Mouse (Mus musculus) embryonic fibroblast, embryonic 13.5 days (primary cell): ENCODE results near the gene Sema4c. TPM values are rescaled to one million over a fixed set of nuclear protein-coding genes. Genes with fewer than 3 reads are reported as not detected.

Experiments
- H3K27ac ChIP-seq: 2 replicates; pipeline ENCODE4 v1.5.1; 2012; ENCODE audit warnings: low read length, control low read depth, inconsistent platforms; ENCODE audit not compliant: insufficient read depth
- H3K4me1 ChIP-seq: 2 replicates; pipeline ENCODE4 v1.6.1; 2011; ENCODE audit warnings: low read length; ENCODE audit not compliant: control insufficient read depth, insufficient read depth
- H3K4me3 ChIP-seq: 2 replicates; pipeline ENCODE4 v1.5.1; 2011; ENCODE audit warnings: mild to moderate bottlenecking, control low read depth, low read length; ENCODE audit not compliant: insufficient read depth
- CTCF ChIP-seq: IDR thresholded peaks from 2 replicates; pipeline ENCODE4 v1.5.1; 2011; ENCODE audit warnings: mild to moderate bottlenecking, control low read depth, low read length, moderate library complexity, borderline replicate concordance; ENCODE audit not compliant: insufficient read depth
- POLR2A ChIP-seq: IDR thresholded peaks from 2 replicates; pipeline ENCODE4 v1.6.1; 2011; ENCODE audit warnings: low read depth, mild to moderate bottlenecking, control low read depth, low read length, moderate library complexity
- polyA plus RNA-seq: library from polyadenylated mRNA; stranded (reverse); fragments of >200 nt; gene quantifications from 2 replicates; pipeline ENCODE4 v1.2.4, GENCODE M21; 2011; ENCODE audit warnings: low read depth; ENCODE audit not compliant: missing spikeins, insufficient read length

Gene Sema4c
- polyA plus RNA-seq, 1 experiment, result 20.5 TPM

DNA sequence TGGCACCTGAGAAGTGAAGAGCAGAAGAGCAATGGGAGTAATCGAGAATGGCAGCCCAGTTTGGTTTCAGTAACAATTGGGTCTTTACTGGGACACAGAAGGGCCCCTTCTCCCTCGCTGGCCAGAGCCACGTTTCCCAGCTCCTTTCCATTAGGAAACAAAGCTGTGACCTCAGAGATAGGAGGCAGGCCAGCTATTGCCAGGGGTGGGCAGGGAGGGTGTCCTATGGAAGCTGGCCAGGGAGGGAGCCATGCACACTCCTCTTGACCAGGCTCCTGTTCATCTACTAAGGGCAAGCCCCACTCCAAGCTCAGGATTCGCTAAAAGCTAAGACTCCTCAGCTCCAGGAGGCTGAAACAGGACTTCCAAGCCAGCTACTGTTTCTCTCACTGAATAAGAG is 1.1 kb upstream of the Sema4c start:
- TF ChIP-seq POLR2A (no peak), CTCF (no peak)
- Histone ChIP-seq H3K4me3 (no peak overlapping the region), H3K27ac (no peak overlapping the region), H3K4me1 (peaks cover 3% of the 10 kb centered on the region)

- peak; percentile 69 for TF ChIP-seq POLR2A
- TF ChIP-seq CTCF, result no peak
- H3K27ac ChIP-seq, result peak overlapping the region; percentile 76
- H3K4me3 ChIP-seq, result peak overlapping the region; percentile 61
- H3K4me1 ChIP-seq, result peaks cover 3% of the 10 kb centered on the region
These were observed 615 bp downstream of the Sema4c start for GRCm38 (mm10) chr1:36557457-36558011.

GRCm38 (mm10) chr1:36556553-36557456 is 1.3 kb downstream of the Sema4c start:
- TF ChIP-seq POLR2A (peak; percentile 96), CTCF (peak; percentile 35; the same call in 1 of the 2 replicates)
- Histone ChIP-seq H3K4me3 (peak overlapping the region; percentile 61), H3K4me1 (peaks cover 3% of the 10 kb centered on the region), H3K27ac (peak overlapping the region; percentile 76)

DNA sequence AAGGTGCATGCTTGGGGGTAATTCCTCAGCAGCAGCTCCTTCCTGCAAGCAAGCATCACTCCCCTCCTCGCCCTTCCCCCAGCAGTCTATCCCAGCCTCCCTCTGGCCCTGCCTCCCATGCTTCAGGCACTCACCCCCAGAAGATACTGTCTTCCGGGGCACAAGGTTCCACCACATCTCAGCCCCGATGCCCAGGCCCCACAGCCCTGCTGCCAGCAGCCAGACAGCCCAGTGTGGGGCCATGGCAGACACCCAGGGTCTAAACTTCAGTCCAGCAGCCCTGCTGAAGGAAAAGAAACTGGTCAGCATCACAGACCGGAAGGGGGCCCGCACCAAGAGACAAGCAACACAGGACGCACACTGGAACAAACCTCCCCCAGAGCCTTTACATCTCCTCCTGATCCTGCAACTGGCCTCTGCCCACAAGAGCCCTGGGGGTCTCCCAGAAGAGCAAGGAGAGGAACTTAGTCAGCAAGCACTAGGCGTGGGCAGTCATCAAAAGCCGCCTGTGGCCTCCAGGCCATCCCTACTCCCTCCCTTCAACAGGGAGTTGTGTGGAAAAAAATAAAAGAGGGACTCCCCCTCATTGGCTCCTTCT is 2.3 kb downstream of the Sema4c start:
- TF ChIP-seq CTCF (no peak), POLR2A (peak; percentile 36; the same call in 1 of the 2 replicates)
- Histone ChIP-seq H3K4me1 (peaks cover 3% of the 10 kb centered on the region), H3K4me3 (peak overlapping the region; percentile 61)

GRCm38 (mm10) chr1:36554633-36555399 is 3.3 kb downstream of the Sema4c start:
- Histone ChIP-seq H3K27ac (no peak overlapping the region), H3K4me3 (no peak overlapping the region), H3K4me1 (peaks cover 6% of the 10 kb centered on the region)
- TF ChIP-seq CTCF (no peak), POLR2A (0 out of 2 replicates have a peak, but pooled peaks have one; percentile 19)

More for the DNA sequence above, 2.3 kb downstream of the Sema4c start:
- H3K27ac ChIP-seq, result peak overlapping the region; percentile 76

GRCm38 (mm10) chr1:36552506-36552905 is 5.6 kb downstream of the Sema4c start:
- TF ChIP-seq POLR2A (no peak), CTCF (no peak)
- H3K27ac ChIP-seq, result no peak overlapping the region
- H3K4me3 ChIP-seq, result no peak overlapping the region
- peaks cover 10% of the 10 kb centered on the region for H3K4me1 ChIP-seq

GRCm38 (mm10) chr1:36551904-36552303 is 6.2 kb downstream of the Sema4c start:
- TF ChIP-seq CTCF (no peak), POLR2A (no peak)
- Histone ChIP-seq H3K4me1 (peaks cover 10% of the 10 kb centered on the region), H3K27ac (no peak overlapping the region), H3K4me3 (no peak overlapping the region)

- no peak overlapping the region for H3K4me3 ChIP-seq
- H3K4me1 ChIP-seq, result peaks cover 13% of the 10 kb centered on the region
- H3K27ac ChIP-seq, result no peak overlapping the region
- TF ChIP-seq POLR2A (no peak), CTCF (0 out of 2 replicates have a peak, but pooled peaks have one; percentile 1)
These were observed 7.9 kb downstream of the Sema4c start for GRCm38 (mm10) chr1:36550075-36550863.
